Mouse (Mus musculus): ENCODE measurements around the gene Nim1k.
"Not testable (repeated sequence)": the region's sequence is repeated elsewhere in the genome, so short reads cannot be mapped to it uniquely, and the experiment has no call there.

GRCm38 (mm10) chr13:119661420-119661819 is 94.3 kb downstream of the Nim1k start:
- TF ChIP-seq GATA1 (IDR thresholded peaks at IDR 0.05; ENCODE audit: borderline replicate concordance, low read length); FLI1 (IDR thresholded peaks at IDR 0.05; ENCODE audit: low read length): not testable (repeated sequence)
